Mouse (Mus musculus) inflammation-experienced regulatory T-cells, adult 6 months (primary cell): ENCODE results near the gene Cenpf. TPM values are rescaled to one million over a fixed set of nuclear protein-coding genes. Genes with fewer than 3 reads are reported as not detected.
"Not testable (repeated sequence)": the region's sequence is repeated elsewhere in the genome, so short reads cannot be mapped to it uniquely, and the experiment has no call there.

Source experiments
- ATAC-seq: one replicate; pipeline ENCODE4 v1.8.0; 2017
- polyA plus RNA-seq, 3 experiments: library from polyadenylated mRNA; unstranded; fragments of 100-300 nt; shearing (Covaris generic); gene quantifications; one replicate each; pipeline ENCODE4 v1.2.1; 2017

The Cenpf gene
- polyA plus RNA-seq, 3 experiments from 2014 or later = 3.6 to 44.7 (median 3.8) TPM

- no peak for ATAC-seq
Observed at GRCm38 (mm10) chr1:189694391-189694790, 6.5 kb upstream of the Cenpf start.

- ATAC-seq = not testable (repeated sequence)
Observed at GRCm38 (mm10) chr1:189692442-189692841, 4.6 kb upstream of the Cenpf start.

- no peak for ATAC-seq
Observed at GRCm38 (mm10) chr1:189689050-189689833, 1.4 kb upstream of the Cenpf start.

- ATAC-seq = peak; percentile 14
Observed at GRCm38 (mm10) chr1:189688388-189688750, 483 bp upstream of the Cenpf start.

GRCm38 (mm10) chr1:189686025-189686424 is 1.9 kb downstream of the Cenpf start:
- ATAC-seq = no peak

- no peak for ATAC-seq
Observed at GRCm38 (mm10) chr1:189684786-189685415, 3.0 kb downstream of the Cenpf start.

GRCm38 (mm10) chr1:189679555-189679954 is 8.3 kb downstream of the Cenpf start:
- ATAC-seq = no peak

- ATAC-seq = no peak
Observed at GRCm38 (mm10) chr1:189675953-189676352, 11.9 kb downstream of the Cenpf start.

- peak; percentile 66 for ATAC-seq
Observed at GRCm38 (mm10) chr1:189675421-189675820, 12.5 kb downstream of the Cenpf start.

GRCm38 (mm10) chr1:189665966-189666365 is 21.9 kb downstream of the Cenpf start:
- no peak for ATAC-seq

- no peak for ATAC-seq
Observed at GRCm38 (mm10) chr1:189664873-189665144, 23.1 kb downstream of the Cenpf start.

GRCm38 (mm10) chr1:189664061-189664872 is 23.6 kb downstream of the Cenpf start:
- no peak for ATAC-seq

- ATAC-seq = no peak
Observed at GRCm38 (mm10) chr1:189663437-189663836, 24.4 kb downstream of the Cenpf start.

GRCm38 (mm10) chr1:189661856-189662255 is 26.0 kb downstream of the Cenpf start:
- peak; percentile 74 for ATAC-seq

- ATAC-seq = no peak
Observed at GRCm38 (mm10) chr1:189657406-189657805, 30.5 kb downstream of the Cenpf start.

- no peak for ATAC-seq
Observed at GRCm38 (mm10) chr1:189653746-189654145, 34.1 kb downstream of the Cenpf start.

- ATAC-seq = no peak
Observed at GRCm38 (mm10) chr1:189646597-189646996, 41.3 kb downstream of the Cenpf start.

GRCm38 (mm10) chr1:189645371-189645770 is 42.5 kb downstream of the Cenpf start:
- no peak for ATAC-seq

- no peak for ATAC-seq
Observed at GRCm38 (mm10) chr1:189644700-189645345, 43.1 kb downstream of the Cenpf start.

GRCm38 (mm10) chr1:189639581-189639980 is 48.3 kb downstream of the Cenpf start:
- ATAC-seq = no peak

- ATAC-seq = no peak
Observed at GRCm38 (mm10) chr1:189633791-189634190, 54.1 kb downstream of the Cenpf start.

- ATAC-seq = no peak
Observed at GRCm38 (mm10) chr1:189631906-189632675, 55.8 kb downstream of the Cenpf start.
